Mouse (Mus musculus): ENCODE measurements around the gene Pced1b. TPM values are rescaled to one million over a fixed set of nuclear protein-coding genes. Genes with fewer than 3 reads are reported as not detected.

Pced1b gene
- total and polyA plus RNA-seq, 3 experiments: 6.6 to 41.1 (median 8.8) TPM

DNA sequence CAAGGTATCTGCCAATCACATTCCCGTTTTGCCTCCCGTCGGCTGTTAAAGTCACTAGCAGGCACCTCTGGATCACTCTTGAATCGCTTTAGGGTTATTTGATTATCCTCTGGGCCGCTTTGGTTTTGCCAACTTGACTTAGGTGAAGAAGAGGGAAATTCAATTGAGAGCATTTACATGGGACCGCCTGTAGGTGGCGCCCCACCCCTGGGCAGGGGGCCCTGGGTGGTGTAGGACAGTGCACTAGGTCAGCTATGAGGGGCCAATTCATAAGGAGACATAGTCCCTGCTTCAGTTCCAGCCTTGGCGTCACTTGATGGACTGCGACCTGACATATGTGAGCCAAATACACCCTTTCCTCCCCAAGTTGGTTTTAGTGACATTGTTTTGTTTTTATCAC lies 10.0 kb upstream of the Pced1b start:
- H3K9me3 ChIP-seq (replicated peaks): peaks cover 60% of the 10 kb centered on the region
- ATAC-seq (ENCODE audit: extremely low read depth, insufficient number of reproducible peaks, low FRiP score, poor library complexity, severe bottlenecking) (no peak; the same call in 1 of the 2 replicates), DNase-seq (ENCODE audit: low spot score) (no peak)
- TF ChIP-seq GATA1 (IDR thresholded peaks at IDR 0.05; ENCODE audit: borderline replicate concordance, low read length) (no peak), POLR2AphosphoS5 (IDR thresholded peaks at IDR 0.05; ENCODE audit: insufficient replicate concordance, low read depth, low read length) (no peak), TAL1 (conservative IDR thresholded peaks at IDR 0.05; ENCODE audit: low read depth, low read length) (no peak), CTCF (IDR thresholded peaks at IDR 0.05; ENCODE audit: low read depth, low read length) (no peak), GATA2 (IDR thresholded peaks at IDR 0.05; ENCODE audit: borderline replicate concordance, low read depth, low read length) (no peak)
- no peaks in the 10 kb centered on the region for H3K36me3 ChIP-seq (replicated peaks)
- H3K4me3 ChIP-seq (ENCODE audit: low read depth, low read length): no peak overlapping the region
- no peaks in the 10 kb centered on the region for H3K4me1 ChIP-seq (ENCODE audit: insufficient read depth, low read depth, low read length)
- H3K27me3 ChIP-seq (ENCODE audit: insufficient read depth, low read length): no peaks in the 10 kb centered on the region

DNA sequence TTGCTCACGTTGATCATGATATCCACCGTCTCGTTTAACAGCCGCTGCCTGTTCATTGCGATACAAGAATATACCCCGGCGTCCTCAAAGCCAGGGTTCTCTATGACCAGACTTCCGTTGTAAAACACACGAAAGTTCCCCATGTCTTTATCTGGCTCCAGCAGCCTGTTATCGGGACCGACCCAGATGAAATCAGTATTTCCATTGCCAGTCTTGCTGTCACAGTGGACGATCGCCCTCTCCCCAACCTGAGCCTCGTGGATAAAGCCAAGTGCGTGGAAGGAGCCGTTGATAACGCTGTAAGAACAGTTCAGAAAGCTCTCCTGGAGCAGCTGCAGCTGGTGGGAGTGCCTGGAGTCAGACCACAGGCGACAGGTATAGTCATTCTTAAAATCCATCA lies 1.5 kb upstream of the Pced1b start:
- no peak overlapping the region for H3K4me3 ChIP-seq (ENCODE audit: low read depth, low read length)
- DNase-seq (ENCODE audit: low spot score): no peak
- TF ChIP-seq GATA1 (IDR thresholded peaks at IDR 0.05; ENCODE audit: borderline replicate concordance, low read length) (no peak), POLR2AphosphoS5 (IDR thresholded peaks at IDR 0.05; ENCODE audit: insufficient replicate concordance, low read depth, low read length) (no peak), TAL1 (conservative IDR thresholded peaks at IDR 0.05; ENCODE audit: low read depth, low read length) (no peak), CTCF (IDR thresholded peaks at IDR 0.05; ENCODE audit: low read depth, low read length) (no peak), GATA2 (IDR thresholded peaks at IDR 0.05; ENCODE audit: borderline replicate concordance, low read depth, low read length) (no peak)
- H3K36me3 ChIP-seq (replicated peaks): no peaks in the 10 kb centered on the region
- H3K4me1 ChIP-seq (ENCODE audit: insufficient read depth, low read depth, low read length): no peaks in the 10 kb centered on the region
- no peaks in the 10 kb centered on the region for H3K27me3 ChIP-seq (ENCODE audit: insufficient read depth, low read length)
- ATAC-seq (ENCODE audit: extremely low read depth, insufficient number of reproducible peaks, low FRiP score, poor library complexity, severe bottlenecking): no peak
- H3K9me3 ChIP-seq (replicated peaks): peaks cover 74% of the 10 kb centered on the region

DNA sequence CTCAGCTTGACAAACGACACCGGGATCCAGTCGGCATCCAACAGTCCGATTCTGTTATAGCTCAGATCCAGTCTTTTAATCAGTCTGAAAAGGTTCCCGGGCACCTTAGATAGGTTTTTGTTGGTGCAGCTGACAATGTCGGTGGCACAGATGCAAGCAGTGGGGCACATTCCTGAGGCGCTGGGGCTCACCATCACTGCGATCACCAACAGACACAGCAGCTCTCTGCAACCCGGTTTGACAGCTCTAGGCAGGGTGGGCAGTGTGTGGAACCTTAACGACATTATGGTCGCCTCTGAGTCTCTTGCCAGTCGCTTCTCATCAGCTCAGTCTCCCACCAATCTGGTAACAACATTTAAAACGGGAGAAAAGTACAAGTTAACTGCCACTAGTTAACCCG lies 651 bp upstream of the Pced1b start:
- no peak for TF ChIP-seq GATA2 (IDR thresholded peaks at IDR 0.05; ENCODE audit: borderline replicate concordance, low read depth, low read length)
- TF ChIP-seq TAL1 (conservative IDR thresholded peaks at IDR 0.05; ENCODE audit: low read depth, low read length): no peak
- TF ChIP-seq GATA1 (IDR thresholded peaks at IDR 0.05; ENCODE audit: borderline replicate concordance, low read length): no peak
- TF ChIP-seq CTCF (IDR thresholded peaks at IDR 0.05; ENCODE audit: low read depth, low read length): no peak
- no peak for TF ChIP-seq POLR2AphosphoS5 (IDR thresholded peaks at IDR 0.05; ENCODE audit: insufficient replicate concordance, low read depth, low read length)
- DNase-seq (ENCODE audit: low spot score) (no peak), ATAC-seq (ENCODE audit: extremely low read depth, insufficient number of reproducible peaks, low FRiP score, poor library complexity, severe bottlenecking) (no peak)
- H3K4me3 ChIP-seq (ENCODE audit: low read depth, low read length): no peak overlapping the region
- peaks cover 71% of the 10 kb centered on the region for H3K9me3 ChIP-seq (replicated peaks)
- H3K36me3 ChIP-seq (replicated peaks): no peaks in the 10 kb centered on the region
- no peaks in the 10 kb centered on the region for H3K27me3 ChIP-seq (ENCODE audit: insufficient read depth, low read length)
- no peaks in the 10 kb centered on the region for H3K4me1 ChIP-seq (ENCODE audit: insufficient read depth, low read depth, low read length)

DNA sequence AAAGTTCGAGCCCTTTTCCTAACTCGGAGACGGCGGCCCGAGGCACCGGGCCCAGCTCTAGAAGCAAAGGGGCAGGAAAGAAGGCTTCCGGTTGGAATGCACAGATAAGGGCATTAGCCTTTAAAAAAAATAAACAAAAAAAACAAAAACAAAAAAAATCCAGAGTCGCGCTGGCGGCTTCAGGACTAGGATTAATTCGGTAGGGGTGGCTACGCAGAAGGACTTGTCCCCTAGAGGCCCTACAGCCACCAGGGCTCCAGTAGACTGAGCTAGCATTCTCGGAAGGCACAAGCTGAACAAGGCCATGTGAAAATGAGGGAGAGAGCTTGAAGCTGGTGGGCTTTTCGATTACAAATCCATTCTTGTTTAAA lies 869 bp downstream of the Pced1b start:
- H3K36me3 ChIP-seq (replicated peaks): no peaks in the 10 kb centered on the region
- peaks cover 76% of the 10 kb centered on the region for H3K9me3 ChIP-seq (replicated peaks)
- ATAC-seq (ENCODE audit: extremely low read depth, insufficient number of reproducible peaks, low FRiP score, poor library complexity, severe bottlenecking) (no peak), DNase-seq (ENCODE audit: low spot score) (no peak)
- no peaks in the 10 kb centered on the region for H3K27me3 ChIP-seq (ENCODE audit: insufficient read depth, low read length)
- no peaks in the 10 kb centered on the region for H3K4me1 ChIP-seq (ENCODE audit: insufficient read depth, low read depth, low read length)
- no peak overlapping the region; the same call in 1 of the 2 replicates for H3K4me3 ChIP-seq (ENCODE audit: low read depth, low read length)
- TF ChIP-seq CTCF (IDR thresholded peaks at IDR 0.05; ENCODE audit: low read depth, low read length): no peak
- TF ChIP-seq POLR2AphosphoS5 (IDR thresholded peaks at IDR 0.05; ENCODE audit: insufficient replicate concordance, low read depth, low read length): no peak
- no peak for TF ChIP-seq GATA1 (IDR thresholded peaks at IDR 0.05; ENCODE audit: borderline replicate concordance, low read length)

DNA sequence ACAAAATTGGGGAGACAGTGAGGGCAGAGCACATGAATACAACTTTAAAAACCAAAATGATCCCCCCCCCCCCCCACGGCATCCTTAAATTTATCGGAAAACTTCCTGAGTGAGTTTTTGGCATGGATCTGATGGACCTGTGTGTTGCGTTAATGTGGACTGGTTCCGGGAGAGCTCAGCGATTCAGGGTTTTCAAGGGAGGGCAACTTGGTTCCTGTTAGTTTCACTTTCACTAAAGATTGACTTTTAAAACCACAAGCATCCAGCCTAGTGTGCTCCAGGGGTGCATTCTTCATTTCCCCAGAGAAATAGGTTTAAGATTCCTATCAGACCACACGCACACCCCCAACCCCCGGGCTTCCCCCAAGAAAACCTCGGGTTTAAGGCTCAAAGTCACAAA lies 1.4 kb downstream of the Pced1b start:
- DNase-seq (ENCODE audit: low spot score) (no peak), ATAC-seq (ENCODE audit: extremely low read depth, insufficient number of reproducible peaks, low FRiP score, poor library complexity, severe bottlenecking) (no peak)
- Histone ChIP-seq H3K4me3 (ENCODE audit: low read depth, low read length) (no peak overlapping the region), H3K27me3 (ENCODE audit: insufficient read depth, low read length) (no peaks in the 10 kb centered on the region), H3K9me3 (replicated peaks) (peaks cover 75% of the 10 kb centered on the region), H3K4me1 (ENCODE audit: insufficient read depth, low read depth, low read length) (no peaks in the 10 kb centered on the region), H3K36me3 (replicated peaks) (no peaks in the 10 kb centered on the region)
- TF ChIP-seq POLR2AphosphoS5 (IDR thresholded peaks at IDR 0.05; ENCODE audit: insufficient replicate concordance, low read depth, low read length): no peak

DNA sequence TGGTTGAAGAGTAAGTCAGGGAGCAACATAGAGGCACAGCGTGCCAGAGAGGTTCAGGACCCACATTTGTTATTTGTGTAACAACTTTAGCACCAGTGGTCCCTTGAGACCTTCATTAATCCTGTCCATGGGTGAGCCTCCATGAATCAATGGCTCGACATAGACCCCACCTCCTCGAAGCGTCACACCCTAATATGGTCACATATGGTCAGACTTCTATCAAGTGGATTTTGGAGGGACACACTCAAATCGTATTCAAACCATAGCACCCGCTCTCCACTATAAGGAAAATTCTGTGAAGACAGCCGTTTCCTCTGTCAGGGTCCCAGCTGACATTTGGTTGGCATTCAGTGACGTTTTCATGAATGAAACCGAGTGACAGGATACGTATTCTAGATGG lies 2.4 kb downstream of the Pced1b start:
- H3K27me3 ChIP-seq (ENCODE audit: insufficient read depth, low read length): no peaks in the 10 kb centered on the region
- no peak for ATAC-seq (ENCODE audit: extremely low read depth, insufficient number of reproducible peaks, low FRiP score, poor library complexity, severe bottlenecking)

GRCm38 (mm10) chr15:97252493-97253034 lies 5.7 kb downstream of the Pced1b start:
- DNase-seq (ENCODE audit: low spot score) (no peak), ATAC-seq (ENCODE audit: extremely low read depth, insufficient number of reproducible peaks, low FRiP score, poor library complexity, severe bottlenecking) (no peak)
- Histone ChIP-seq H3K27me3 (ENCODE audit: insufficient read depth, low read length) (no peaks in the 10 kb centered on the region), H3K9me3 (replicated peaks) (peaks cover 67% of the 10 kb centered on the region), H3K4me1 (ENCODE audit: insufficient read depth, low read depth, low read length) (no peaks in the 10 kb centered on the region), H3K4me3 (ENCODE audit: low read depth, low read length) (no peak overlapping the region), H3K36me3 (replicated peaks) (no peaks in the 10 kb centered on the region)
- TF ChIP-seq CTCF (IDR thresholded peaks at IDR 0.05; ENCODE audit: low read depth, low read length) (no peak), POLR2AphosphoS5 (IDR thresholded peaks at IDR 0.05; ENCODE audit: insufficient replicate concordance, low read depth, low read length) (no peak), TAL1 (conservative IDR thresholded peaks at IDR 0.05; ENCODE audit: low read depth, low read length) (no peak), GATA1 (IDR thresholded peaks at IDR 0.05; ENCODE audit: borderline replicate concordance, low read length) (no peak), GATA2 (IDR thresholded peaks at IDR 0.05; ENCODE audit: borderline replicate concordance, low read depth, low read length) (no peak)

More for the DNA sequence above, 2.4 kb downstream of the Pced1b start:
- H3K36me3 ChIP-seq (replicated peaks): no peaks in the 10 kb centered on the region
- TF ChIP-seq POLR2AphosphoS5 (IDR thresholded peaks at IDR 0.05; ENCODE audit: insufficient replicate concordance, low read depth, low read length): no peak
- peaks cover 72% of the 10 kb centered on the region for H3K9me3 ChIP-seq (replicated peaks)
- no peak for DNase-seq (ENCODE audit: low spot score)
- H3K4me3 ChIP-seq (ENCODE audit: low read depth, low read length): no peak overlapping the region
- no peaks in the 10 kb centered on the region for H3K4me1 ChIP-seq (ENCODE audit: insufficient read depth, low read depth, low read length)

Data from G1E (cell line).